Mouse (Mus musculus) bone marrow, adult 2 months (tissue): Measurements from ENCODE around the gene Btbd8.

Experiments
- CTCF ChIP-seq: fragments of 200-500 bp; IDR thresholded peaks from 2 replicates; pipeline ENCODE4 v1.5.1; 2011; ENCODE audit warnings: low read length, control low read depth; ENCODE audit not compliant: control insufficient read depth, insufficient read depth
- POLR2A ChIP-seq: fragments of 200-500 bp; IDR thresholded peaks from 2 replicates; pipeline ENCODE4 v1.6.1; 2011; ENCODE audit warnings: low read depth, mild to moderate bottlenecking, control low read depth, low read length, borderline replicate concordance; ENCODE audit not compliant: control insufficient read depth

GRCm38 (mm10) chr5:107492471-107492870, 54.7 kb downstream of the Btbd8 start:
- TF ChIP-seq POLR2A: no peak
- no peak for TF ChIP-seq CTCF
